Mouse (Mus musculus) gastrocnemius, adult 2 months (tissue): ENCODE measurements around the gene Bsnd. TPM values are rescaled to one million over a fixed set of nuclear protein-coding genes. Genes with fewer than 3 reads are reported as not detected.

Experiments
- DNase-seq: peaks from one replicate; pipeline ENCODE4 v3.0.0; 2022
- H3K27ac ChIP-seq: fragments of 200-600 bp; 2 replicates; pipeline ENCODE4 v1.8.1; 2022; ENCODE audit warnings: mild to moderate bottlenecking
- H3K4me3 ChIP-seq: fragments of 200-600 bp; 2 replicates; pipeline ENCODE4 v1.8.1; 2022; ENCODE audit warnings: mild to moderate bottlenecking, moderate library complexity
- CTCF ChIP-seq: fragments of 200-600 bp; IDR thresholded peaks from 2 replicates; pipeline ENCODE4 v1.8.1; 2022; ENCODE audit warnings: antibody characterized with exemption, mild to moderate bottlenecking, moderate library complexity
- intact Hi-C: fragments of 180-260 bp; cut with DNase I; formaldehyde crosslinking; loops from one replicate; pipeline ENCODE4 v1.15.1; 2025
- total RNA-seq, 2 experiments: library from RNA; stranded (reverse); gene quantifications; 2 replicates each; pipeline ENCODE4 v1.2.3; 2021

Gene Bsnd
- total RNA-seq, 2 experiments from 2014 or later, result not detected

DNA sequence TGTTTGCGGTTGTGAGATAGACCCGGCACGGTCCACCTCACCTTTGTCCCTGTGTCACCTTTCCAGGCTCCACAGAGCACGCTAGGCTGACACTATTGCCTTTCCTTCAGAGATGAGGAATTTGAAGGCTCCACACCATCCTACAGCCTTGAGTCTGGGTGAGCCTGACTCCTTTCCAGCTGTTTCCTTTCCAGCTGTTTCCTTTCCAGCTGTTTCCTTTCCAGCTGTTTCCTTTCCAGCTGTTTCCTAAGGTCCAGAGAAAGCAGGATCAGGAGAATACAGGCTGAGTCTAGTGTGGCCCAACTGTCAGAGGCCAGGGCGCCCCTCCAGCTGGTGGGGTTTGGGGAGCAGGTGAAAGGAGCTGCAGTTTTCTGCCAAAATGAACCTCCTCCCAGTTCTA, 21.2 kb downstream of the Bsnd start:
- peak; percentile 38 for DNase-seq
- intact Hi-C loops, result no loop called here
- H3K4me3 ChIP-seq, result no peak overlapping the region
- no peak for TF ChIP-seq CTCF
- no peak overlapping the region for H3K27ac ChIP-seq

DNA sequence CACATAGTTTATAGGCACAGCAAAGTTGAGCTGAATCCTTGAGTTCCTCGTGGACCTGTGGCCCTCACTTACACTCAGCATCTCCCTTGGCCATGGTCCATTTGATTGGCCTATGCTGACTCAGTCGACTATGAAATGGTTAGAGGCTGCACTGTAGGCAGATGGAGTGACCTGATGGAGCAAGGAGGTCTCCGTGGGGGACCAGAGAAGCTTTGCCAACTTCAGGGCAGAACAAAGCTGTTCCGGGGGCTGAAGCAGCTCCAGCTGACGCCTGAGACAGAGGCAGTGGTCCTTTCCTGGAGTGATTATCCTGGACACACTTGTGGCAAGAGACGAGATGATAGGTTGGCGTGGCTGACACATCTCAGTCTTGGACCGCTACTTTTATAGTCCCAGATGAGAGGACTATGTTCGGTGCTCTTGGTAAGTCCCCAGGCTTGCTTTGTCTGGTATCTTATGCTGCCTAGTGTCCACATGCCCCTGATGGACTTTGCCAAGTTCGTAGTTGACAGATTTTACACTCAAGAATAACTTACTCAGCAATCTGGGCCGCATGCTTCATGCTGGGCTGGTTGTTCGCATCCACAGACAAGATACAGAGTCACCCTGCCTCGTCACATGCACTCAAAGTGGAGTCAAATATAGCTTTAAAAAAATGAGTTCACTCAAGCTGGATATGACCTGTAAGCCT, 24.5 kb downstream of the Bsnd start:
- DNase-seq, result no peak
- Histone ChIP-seq H3K27ac (no peak overlapping the region), H3K4me3 (no peak overlapping the region)
- intact Hi-C loops, result no loop called here
- no peak for TF ChIP-seq CTCF

DNA sequence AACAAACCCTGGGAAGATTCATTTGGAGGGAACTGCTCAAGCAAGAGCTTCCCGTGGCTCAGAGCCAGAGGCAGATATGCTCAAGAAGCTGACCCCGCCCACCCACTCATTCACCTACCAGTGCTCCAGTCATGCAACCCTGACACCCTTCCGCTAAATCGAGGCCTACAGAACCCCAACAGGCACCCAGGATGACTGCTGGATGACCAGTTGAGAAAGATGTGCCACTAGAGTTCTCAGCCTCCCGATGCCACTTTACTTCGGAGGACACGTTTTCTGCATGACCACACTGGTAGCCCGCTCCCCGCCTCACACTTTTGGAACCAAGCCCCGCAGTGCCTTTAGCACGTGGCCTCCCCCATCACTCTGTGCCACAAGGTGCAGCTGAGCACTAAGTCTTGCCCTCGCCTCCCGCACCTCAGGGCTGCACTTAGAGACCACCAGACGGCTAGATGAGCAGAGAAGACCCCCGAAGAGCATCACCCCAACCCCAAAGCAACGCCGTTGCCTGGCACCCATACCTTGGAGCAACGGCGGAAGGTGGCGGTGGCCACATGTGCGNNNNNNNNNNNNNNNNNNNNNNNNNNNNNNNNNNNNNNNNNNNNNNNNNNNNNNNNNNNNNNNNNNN, 28.8 kb downstream of the Bsnd start:
- TF ChIP-seq CTCF, result no peak
- Histone ChIP-seq H3K27ac (no peak overlapping the region), H3K4me3 (peak overlapping the region; percentile 53)
- no peak for DNase-seq
- intact Hi-C loops, result no loop called here

DNA sequence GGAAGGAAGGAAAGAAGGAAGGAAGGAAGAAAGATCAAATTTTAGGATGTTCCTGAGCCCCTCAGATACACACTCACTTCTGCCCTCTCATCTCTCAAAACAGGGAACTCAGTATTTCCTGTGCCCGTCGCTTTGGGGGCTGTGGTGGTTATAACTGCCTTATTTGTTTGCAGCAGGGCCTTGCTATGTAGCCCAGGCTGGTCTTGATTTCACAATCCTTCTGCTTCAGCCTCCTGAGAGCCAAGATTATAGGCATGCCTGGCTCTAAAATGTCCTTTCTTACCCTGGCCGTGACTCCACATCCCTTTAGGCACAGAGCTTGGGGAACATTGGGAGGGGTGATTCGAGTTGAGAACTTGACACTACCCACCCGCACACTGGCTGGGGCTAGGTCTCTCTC, 29.6 kb downstream of the Bsnd start:
- Histone ChIP-seq H3K27ac (no peak overlapping the region), H3K4me3 (no peak overlapping the region)
- no peak for TF ChIP-seq CTCF
- intact Hi-C loops, result no loop called here
- DNase-seq, result no peak

DNA sequence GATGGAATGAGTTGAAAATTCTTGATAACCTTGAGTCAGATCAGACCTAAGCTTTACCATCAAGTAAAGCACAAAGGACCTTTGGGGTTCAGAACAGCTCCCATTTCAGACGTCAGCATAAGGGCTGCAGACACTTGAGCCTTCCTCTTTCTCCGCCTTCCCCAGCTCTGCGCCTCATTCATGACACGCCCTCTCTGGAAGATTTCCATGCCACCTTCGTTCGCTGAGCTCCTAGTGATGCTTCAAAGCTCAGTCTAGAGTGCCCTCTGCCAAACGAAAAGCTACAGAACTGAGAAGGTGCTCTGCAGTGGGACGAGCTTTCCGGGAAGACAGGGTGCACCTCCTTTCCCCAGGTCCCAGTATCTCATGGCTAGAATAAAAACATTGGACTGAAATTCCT, 30.1 kb downstream of the Bsnd start:
- intact Hi-C loops, result no loop called here
- Histone ChIP-seq H3K27ac (no peak overlapping the region), H3K4me3 (no peak overlapping the region)
- no peak for DNase-seq
- TF ChIP-seq CTCF, result no peak

DNA sequence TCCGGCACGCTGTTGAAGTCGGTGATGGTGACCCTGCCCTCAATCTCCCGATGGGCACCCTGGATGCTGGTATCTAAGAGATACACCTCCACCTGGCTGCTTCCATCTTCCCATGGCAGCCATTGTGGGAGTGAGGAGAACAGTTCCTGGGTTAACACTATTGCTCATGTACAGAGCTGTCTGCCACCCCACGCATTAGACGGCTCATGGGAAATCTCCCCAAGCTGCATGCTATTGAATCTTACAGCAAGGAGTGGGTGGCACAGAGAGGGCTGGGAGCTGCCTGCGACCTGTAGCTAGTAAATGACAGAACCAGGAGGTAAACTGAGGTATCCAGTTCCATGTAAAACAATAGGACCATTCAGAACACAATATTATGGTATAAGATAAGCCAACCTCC, 37.5 kb downstream of the Bsnd start:
- intact Hi-C loops, result no loop called here
- no peak overlapping the region for H3K4me3 ChIP-seq
- TF ChIP-seq CTCF, result no peak
- no peak overlapping the region for H3K27ac ChIP-seq
- DNase-seq, result no peak

DNA sequence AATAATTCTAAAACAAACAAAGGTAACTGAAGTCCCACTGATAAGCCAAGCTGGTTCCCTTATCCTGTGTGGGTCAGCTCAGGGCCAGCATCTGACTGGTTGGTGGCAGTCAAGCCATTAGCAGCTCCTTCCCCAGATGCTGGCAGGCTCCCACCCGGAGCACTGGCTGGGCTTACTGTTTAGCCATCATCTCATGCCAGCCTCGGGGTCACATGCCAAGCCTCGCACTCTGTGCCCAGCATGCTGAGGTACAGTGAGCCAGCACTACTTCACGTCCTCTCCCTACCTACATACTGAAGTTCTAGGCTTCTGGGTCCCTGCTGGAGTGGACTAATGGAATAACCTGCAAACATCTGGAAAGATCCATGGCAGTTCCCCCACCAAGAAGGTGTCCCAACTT, 38.6 kb downstream of the Bsnd start:
- Histone ChIP-seq H3K27ac (no peak overlapping the region), H3K4me3 (no peak overlapping the region)
- intact Hi-C loops, result no loop called here
- DNase-seq, result peak; percentile 76
- no peak for TF ChIP-seq CTCF

DNA sequence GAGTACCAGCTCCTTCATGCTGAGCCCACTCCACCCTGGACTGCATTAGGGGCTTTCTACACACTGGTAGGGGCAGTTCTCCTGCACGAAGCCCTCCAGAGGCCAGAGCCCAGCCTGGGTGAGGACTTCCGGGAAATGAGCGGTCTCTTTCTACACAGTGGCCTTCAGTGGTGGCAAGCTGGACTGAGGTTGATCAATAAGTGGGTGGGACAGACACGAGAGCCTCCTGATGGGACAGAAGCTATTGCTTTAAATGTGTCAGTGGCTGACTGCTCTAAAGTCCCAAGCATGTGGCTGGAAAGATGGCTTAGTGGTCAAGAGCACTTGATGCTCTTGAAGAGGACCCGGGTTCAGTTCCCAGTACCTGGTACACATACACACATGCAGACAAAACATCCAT, 39.0 kb downstream of the Bsnd start:
- Histone ChIP-seq H3K27ac (no peak overlapping the region), H3K4me3 (no peak overlapping the region)
- DNase-seq, result no peak
- no peak for TF ChIP-seq CTCF
- intact Hi-C loops, result no loop called here

DNA sequence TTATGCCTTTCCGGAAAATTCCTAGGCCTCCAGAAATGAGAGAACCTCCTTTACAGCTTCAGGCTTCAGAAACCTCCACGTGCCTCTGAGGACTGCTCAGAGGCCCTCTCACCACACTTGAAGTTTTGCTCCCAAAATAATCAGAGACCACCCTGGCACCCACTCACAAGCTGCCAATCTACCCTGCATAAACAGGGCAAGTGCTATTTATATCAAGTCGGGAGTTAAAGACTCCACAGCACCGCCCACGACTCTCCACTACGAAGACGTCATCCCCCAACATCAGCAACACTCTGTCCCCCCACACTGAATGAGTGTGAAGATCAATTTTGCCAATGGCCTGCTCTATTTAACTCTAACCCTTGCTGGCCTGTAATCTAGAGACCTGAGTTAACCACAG, 39.7 kb downstream of the Bsnd start:
- intact Hi-C loops, result no loop called here
- H3K27ac ChIP-seq, result no peak overlapping the region
- DNase-seq, result no peak
- no peak overlapping the region for H3K4me3 ChIP-seq
- no peak for TF ChIP-seq CTCF

DNA sequence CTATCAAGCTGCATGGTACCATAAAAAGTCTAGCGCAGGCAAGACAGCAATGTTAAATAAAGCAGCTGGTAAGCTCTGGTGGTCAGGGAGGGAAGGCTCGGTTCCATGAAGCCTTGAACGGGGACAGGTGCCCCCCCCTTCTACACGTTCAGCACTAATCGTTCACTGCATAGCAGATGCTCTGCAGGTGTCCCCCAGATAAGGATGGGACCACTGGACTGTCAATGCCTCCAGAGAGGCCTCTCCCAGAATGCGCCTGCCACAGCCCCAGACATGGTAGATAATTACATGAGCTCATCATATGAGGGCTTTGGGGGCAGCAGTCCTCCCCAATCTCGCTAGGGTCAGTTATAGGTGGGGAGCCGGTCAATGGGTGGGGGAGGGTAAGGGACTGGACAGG, 42.8 kb downstream of the Bsnd start:
- Histone ChIP-seq H3K27ac (no peak overlapping the region), H3K4me3 (no peak overlapping the region)
- no peak for DNase-seq
- intact Hi-C loops, result no loop called here
- TF ChIP-seq CTCF, result no peak

DNA sequence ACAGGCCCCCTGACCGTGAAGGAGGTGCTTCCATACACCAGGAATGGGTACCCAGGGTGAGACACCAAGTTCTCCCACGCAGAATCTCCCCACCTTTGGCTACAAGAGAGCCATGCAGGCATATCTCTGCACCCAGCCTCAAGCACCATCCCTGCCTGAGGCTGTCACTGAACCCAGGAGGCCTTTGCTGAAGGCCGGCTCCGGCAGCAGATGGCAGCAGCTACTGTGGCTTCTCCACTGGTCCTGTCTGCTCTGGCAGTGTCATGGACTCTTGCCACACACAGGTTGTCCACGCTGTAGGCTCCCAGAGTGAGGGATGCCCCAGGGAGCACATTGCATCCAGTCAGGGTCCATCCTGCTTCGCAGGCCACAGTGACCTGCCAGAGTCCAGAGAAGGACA, 48.9 kb downstream of the Bsnd start:
- Histone ChIP-seq H3K27ac (no peak overlapping the region), H3K4me3 (no peak overlapping the region)
- TF ChIP-seq CTCF, result no peak
- DNase-seq, result no peak
- intact Hi-C loops, result no loop called here

DNA sequence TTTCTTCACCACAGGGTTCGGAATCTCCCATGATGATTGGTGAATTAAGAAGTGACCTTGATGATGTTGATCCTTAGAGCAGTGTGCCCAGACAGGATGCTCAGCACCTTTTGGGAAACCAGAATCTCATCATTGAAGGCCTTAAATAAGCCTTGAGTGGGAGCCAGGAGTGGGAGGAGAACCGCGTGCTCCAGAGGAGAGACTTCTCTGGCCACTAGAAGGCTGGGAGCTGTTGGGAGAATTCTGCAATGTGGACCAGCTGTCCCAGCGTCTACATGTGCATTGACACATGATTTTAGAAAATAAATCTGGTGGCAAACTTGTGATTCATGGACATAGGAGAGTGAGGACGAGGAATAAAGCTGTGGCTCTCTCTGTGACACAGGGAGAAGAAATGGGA, 53.3 kb downstream of the Bsnd start:
- H3K27ac ChIP-seq, result no peak overlapping the region
- intact Hi-C loops, result no loop called here
- no peak overlapping the region for H3K4me3 ChIP-seq
- no peak for DNase-seq
- TF ChIP-seq CTCF, result no peak

DNA sequence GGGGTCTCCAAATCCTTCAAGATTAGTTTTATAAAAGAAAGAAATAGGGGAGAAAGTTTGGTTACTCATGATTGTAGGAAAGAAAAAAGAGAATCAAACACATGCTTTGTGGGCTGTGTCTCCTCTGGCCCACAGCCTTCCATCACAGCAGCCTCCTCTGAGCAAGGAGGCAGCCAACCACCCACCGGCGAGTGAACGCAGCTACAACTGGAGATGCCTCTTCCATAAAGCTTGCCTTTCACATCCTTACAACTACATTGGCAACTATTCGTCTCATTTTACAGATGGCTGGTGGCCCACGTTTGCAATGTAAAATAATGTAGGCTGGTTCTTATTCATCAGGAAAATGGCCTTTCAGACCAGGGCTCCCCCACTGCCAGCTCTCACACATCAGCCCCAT, 54.9 kb downstream of the Bsnd start:
- Histone ChIP-seq H3K27ac (no peak overlapping the region), H3K4me3 (no peak overlapping the region)
- intact Hi-C loops, result no loop called here
- TF ChIP-seq CTCF, result no peak
- no peak for DNase-seq

DNA sequence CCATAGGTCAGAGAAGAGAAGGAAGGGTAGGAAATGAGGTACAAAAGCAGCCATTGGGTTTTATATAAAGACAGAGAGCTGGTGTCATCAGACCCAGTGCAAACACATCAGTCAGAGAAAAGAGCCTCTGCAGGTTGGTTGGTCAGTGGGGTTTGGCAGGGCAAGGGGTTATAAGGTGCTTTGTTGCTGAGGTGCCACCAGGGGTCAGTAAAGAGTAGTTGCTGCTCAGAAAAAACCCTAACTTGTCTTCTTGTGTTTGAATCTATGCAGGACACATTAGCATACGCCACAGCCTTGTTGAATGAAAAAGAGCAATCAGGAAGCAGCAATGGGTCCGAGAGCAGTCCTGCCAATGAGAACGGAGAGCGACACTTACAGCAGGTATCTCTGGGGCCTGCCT, 55.6 kb downstream of the Bsnd start:
- Histone ChIP-seq H3K4me3 (no peak overlapping the region), H3K27ac (no peak overlapping the region)
- DNase-seq, result no peak
- TF ChIP-seq CTCF, result peak; percentile 86
- intact Hi-C loops, result no loop called here
